Comparison of ENCODE assay signal across 7 mouse cellular contexts in the genomic region with DNA sequence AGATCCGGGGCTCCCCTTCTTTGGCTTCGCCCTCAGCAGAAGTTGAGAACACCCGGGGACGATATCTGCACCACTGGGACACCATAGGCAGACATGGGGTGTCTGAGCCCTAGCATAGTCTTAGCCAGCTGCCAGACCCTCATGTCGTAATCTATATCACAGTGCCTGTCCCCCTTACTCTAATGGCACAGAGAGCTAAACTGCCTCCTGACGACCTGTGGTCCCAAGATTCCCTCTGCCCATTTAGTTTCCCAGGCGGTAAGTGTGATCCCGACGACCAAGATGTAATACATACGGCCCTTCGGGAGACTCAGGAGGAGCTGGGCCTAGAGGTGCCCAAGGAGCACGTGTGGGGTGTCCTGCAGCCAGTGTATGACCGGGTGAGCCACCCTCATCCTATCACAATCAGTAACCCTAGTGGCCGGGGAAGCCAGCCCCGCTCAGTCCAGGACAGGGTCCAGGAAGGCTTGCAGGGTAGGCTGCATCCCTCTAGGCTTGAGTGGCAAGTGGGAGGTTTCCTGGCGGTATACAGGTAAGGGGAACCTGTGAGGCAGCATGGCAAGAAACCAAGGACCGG. TPM values are rescaled to one million over a fixed set of nuclear protein-coding genes. Genes with fewer than 3 reads are reported as not detected.
A peak's percentile ranks its signal among the peaks of the same experiment; 100 is the strongest.
DNase-seq lines count a peak whose midpoint lies in the region; ATAC-seq lines count a peak whose summit lies in the region.

No protein-coding gene starts in this region.

- H3K9ac ChIP-seq in lung, embryonic 16.5 days (ENCODE audit: low read length), result peak overlapping the region; percentile 82
- peak overlapping the region; percentile 95 for H3K9ac ChIP-seq in embryonic facial prominence, embryonic 13.5 days
- H3K9ac ChIP-seq in limb, embryonic 12.5 days (replicated peaks), result peak overlapping the region; percentile 89
- H3K9ac ChIP-seq in neural tube, embryonic 15.5 days (replicated peaks), result peak overlapping the region; percentile 93

- ATAC-seq in lung, embryonic 16.5 days (ENCODE audit: low read depth), result peak; percentile 6; the same call in 1 of the 2 replicates
- no peak for ATAC-seq in embryonic facial prominence, embryonic 13.5 days (ENCODE audit: insufficient number of reproducible peaks, insufficient read depth, low FRiP score, low TSS enrichment, low read depth)
- peak; percentile 20; the same call in 1 of the 2 replicates for ATAC-seq in limb, embryonic 12.5 days (ENCODE audit: insufficient number of reproducible peaks, insufficient read depth, low FRiP score, low TSS enrichment, low read depth)
- peak; percentile 15 for ATAC-seq in neural tube, embryonic 15.5 days (ENCODE audit: low FRiP score)

- H3K27me3 ChIP-seq in lung, embryonic 16.5 days (ENCODE audit: control insufficient read depth, insufficient read depth, low read depth, low read length), result no peaks in the 10 kb centered on the region
- no peaks in the 10 kb centered on the region for H3K27me3 ChIP-seq in embryonic facial prominence, embryonic 13.5 days
- no peaks in the 10 kb centered on the region for H3K27me3 ChIP-seq in limb, embryonic 12.5 days
- H3K27me3 ChIP-seq in neural tube, embryonic 15.5 days (replicated peaks), result no peaks in the 10 kb centered on the region

- peak overlapping the region; percentile 78 for H3K4me3 ChIP-seq in lung, embryonic 16.5 days (ENCODE audit: low read length)
- peak overlapping the region; percentile 76 for H3K4me3 ChIP-seq in embryonic facial prominence, embryonic 13.5 days
- peak overlapping the region; percentile 82 for H3K4me3 ChIP-seq in limb, embryonic 12.5 days (replicated peaks)
- H3K4me3 ChIP-seq in neural tube, embryonic 15.5 days (replicated peaks), result peak overlapping the region; percentile 83

- H3K4me1 ChIP-seq in lung, embryonic 16.5 days (replicated peaks; ENCODE audit: control insufficient read depth, insufficient read depth, low read length), result peaks cover 14% of the 10 kb centered on the region
- H3K4me1 ChIP-seq in embryonic facial prominence, embryonic 13.5 days, result peaks cover 20% of the 10 kb centered on the region
- peaks cover 14% of the 10 kb centered on the region for H3K4me1 ChIP-seq in limb, embryonic 12.5 days (replicated peaks)
- H3K4me1 ChIP-seq in neural tube, embryonic 15.5 days, result peaks cover 22% of the 10 kb centered on the region

- 13% methylated on average over 17 of the region's 17 CpGs for WGBS in lung, embryonic 16.5 days
- 13% methylated on average over 17 of the region's 17 CpGs for WGBS in embryonic facial prominence, embryonic 13.5 days
- WGBS in limb, embryonic 12.5 days, result 15% methylated on average over 17 of the region's 17 CpGs
- WGBS in neural tube, embryonic 15.5 days, result 18% methylated on average over 17 of the region's 17 CpGs

- H3K4me2 ChIP-seq in lung, embryonic 16.5 days (ENCODE audit: low read depth, low read length), result peak overlapping the region; percentile 84
- H3K4me2 ChIP-seq in embryonic facial prominence, embryonic 13.5 days, result peak overlapping the region; percentile 87
- H3K4me2 ChIP-seq in limb, embryonic 12.5 days, result peak overlapping the region; percentile 84
- H3K4me2 ChIP-seq in neural tube, embryonic 15.5 days, result peak overlapping the region; percentile 80

- peak overlapping the region; percentile 98 for H3K27ac ChIP-seq in lung, embryonic 16.5 days (ENCODE audit: low read length)
- peak overlapping the region; percentile 94 for H3K27ac ChIP-seq in embryonic facial prominence, embryonic 13.5 days
- H3K27ac ChIP-seq in limb, embryonic 12.5 days, result peak overlapping the region; percentile 98
- peak overlapping the region; percentile 97 for H3K27ac ChIP-seq in neural tube, embryonic 15.5 days (replicated peaks)

- DNase-seq in lung, postnatal 10 days, result no peak
- DNase-seq in right cerebral cortex, postnatal 14 days, result no peak
- no peak for DNase-seq in layer of hippocampus, adult 11-12 months (ENCODE audit: low spot score)

- H3K36me3 ChIP-seq in lung, embryonic 16.5 days (ENCODE audit: control insufficient read depth, insufficient read depth, low read length), result no peaks in the 10 kb centered on the region
- H3K36me3 ChIP-seq in embryonic facial prominence, embryonic 13.5 days, result peaks cover 16% of the 10 kb centered on the region
- peaks cover 19% of the 10 kb centered on the region for H3K36me3 ChIP-seq in limb, embryonic 12.5 days
- peaks cover 4% of the 10 kb centered on the region for H3K36me3 ChIP-seq in neural tube, embryonic 15.5 days

- H3K9me3 ChIP-seq in lung, embryonic 16.5 days (ENCODE audit: control insufficient read depth, low read length), result no peaks in the 10 kb centered on the region
- H3K9me3 ChIP-seq in embryonic facial prominence, embryonic 13.5 days, result no peaks in the 10 kb centered on the region
- no peaks in the 10 kb centered on the region for H3K9me3 ChIP-seq in limb, embryonic 12.5 days
- no peaks in the 10 kb centered on the region for H3K9me3 ChIP-seq in neural tube, embryonic 15.5 days (replicated peaks)

RNA-seq across cellular contexts. Expression of gene Gm49405, which starts 0.6 kb away (rescaled TPM):
- polyA plus RNA-seq in lung, embryonic 16.5 days (2015; fragmentation: Nextera tagmentation; extraction: Ambion mirVana), result 2.4 and 2.5 TPM in 2 replicates
- 5.6 and 6.5 TPM in 2 replicates for polyA plus RNA-seq in embryonic facial prominence, embryonic 13.5 days (2015; fragmentation: Nextera tagmentation; extraction: Ambion mirVana)
- polyA plus RNA-seq in limb, embryonic 12.5 days (2016; fragmentation: Nextera tagmentation; extraction: Ambion mirVana), result 4.6 and 5.5 TPM in 2 replicates
- polyA plus RNA-seq in neural tube, embryonic 15.5 days (2015; fragmentation: Nextera tagmentation; extraction: Ambion mirVana), result 4.5 and 5.7 TPM in 2 replicates

RNA-seq across cellular contexts. Expression of gene Nudt8, which starts 0.7 kb away (rescaled TPM):
- polyA plus RNA-seq in lung, embryonic 16.5 days (2015; fragmentation: Nextera tagmentation; extraction: Ambion mirVana), result 21.8 and 22.0 TPM in 2 replicates
- 36.5 and 37.8 TPM in 2 replicates for polyA plus RNA-seq in embryonic facial prominence, embryonic 13.5 days (2015; fragmentation: Nextera tagmentation; extraction: Ambion mirVana)
- polyA plus RNA-seq in limb, embryonic 12.5 days (2016; fragmentation: Nextera tagmentation; extraction: Ambion mirVana), result 30.8 and 31.5 TPM in 2 replicates
- 26.1 and 26.8 TPM in 2 replicates for polyA plus RNA-seq in neural tube, embryonic 15.5 days (2015; fragmentation: Nextera tagmentation; extraction: Ambion mirVana)

RNA-seq across cellular contexts. Expression of gene Doc2g, which starts 2.1 kb away (rescaled TPM):
- polyA plus RNA-seq in lung, embryonic 16.5 days (2015; fragmentation: Nextera tagmentation; extraction: Ambion mirVana), result 3.8 and 3.9 TPM in 2 replicates
- 7.3 and 8.1 TPM in 2 replicates for polyA plus RNA-seq in embryonic facial prominence, embryonic 13.5 days (2015; fragmentation: Nextera tagmentation; extraction: Ambion mirVana)
- polyA plus RNA-seq in limb, embryonic 12.5 days (2016; fragmentation: Nextera tagmentation; extraction: Ambion mirVana), result 6.8 and 7.6 TPM in 2 replicates
- polyA plus RNA-seq in neural tube, embryonic 15.5 days (2015; fragmentation: Nextera tagmentation; extraction: Ambion mirVana), result 6.0 and 6.7 TPM in 2 replicates

RNA-seq across cellular contexts. Expression of gene Tbx10, which starts 8.5 kb away (rescaled TPM):
- 0.11 TPM in 1 of 2 replicates, not detected in the other for polyA plus RNA-seq in lung, embryonic 16.5 days (2015; fragmentation: Nextera tagmentation; extraction: Ambion mirVana)
- not detected in 2 replicates for polyA plus RNA-seq in embryonic facial prominence, embryonic 13.5 days (2015; fragmentation: Nextera tagmentation; extraction: Ambion mirVana)
- not detected in 2 replicates for polyA plus RNA-seq in limb, embryonic 12.5 days (2016; fragmentation: Nextera tagmentation; extraction: Ambion mirVana)
- polyA plus RNA-seq in neural tube, embryonic 15.5 days (2015; fragmentation: Nextera tagmentation; extraction: Ambion mirVana), result 0.08 TPM in 1 of 2 replicates, not detected in the other

RNA-seq across cellular contexts. Expression of gene Ndufv1, which starts 11.6 kb away (rescaled TPM):
- 177 and 184 TPM in 2 replicates for polyA plus RNA-seq in lung, embryonic 16.5 days (2015; fragmentation: Nextera tagmentation; extraction: Ambion mirVana)
- polyA plus RNA-seq in embryonic facial prominence, embryonic 13.5 days (2015; fragmentation: Nextera tagmentation; extraction: Ambion mirVana), result 178 and 206 TPM in 2 replicates
- 180 and 201 TPM in 2 replicates for polyA plus RNA-seq in limb, embryonic 12.5 days (2016; fragmentation: Nextera tagmentation; extraction: Ambion mirVana)
- polyA plus RNA-seq in neural tube, embryonic 15.5 days (2015; fragmentation: Nextera tagmentation; extraction: Ambion mirVana), result 262 and 279 TPM in 2 replicates
